Mouse (Mus musculus) frontal cortex, postnatal 14 days (tissue): ENCODE results near the gene Apex2.

Experiments
- DNase-seq, 2 experiments: peaks; one replicate each; pipeline ENCODE4 v3.0.0; 2022; ENCODE audit warnings: low spot score in 2 of 2

The Apex2 gene

DNA sequence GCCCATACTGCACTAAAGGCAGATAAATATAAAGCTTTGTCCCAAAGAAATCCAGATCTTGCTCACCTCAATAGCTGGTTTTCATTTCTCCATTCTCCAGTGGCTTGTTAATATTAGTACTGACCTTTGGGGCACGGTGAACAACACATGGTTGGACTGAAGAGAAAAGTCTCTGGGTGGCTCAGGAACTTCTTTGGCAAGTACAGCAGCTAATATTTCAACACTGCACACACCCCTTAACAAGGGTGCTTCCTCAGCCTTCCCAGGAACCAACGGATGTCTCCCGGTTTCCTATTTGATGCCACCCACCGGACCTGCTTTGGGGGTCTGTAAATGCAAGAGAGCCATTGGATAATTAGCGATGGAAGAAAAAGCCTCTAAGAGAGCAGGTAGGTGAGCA lies at the start of gene Apex2:
Apex2 (minus strand) TSS at position 173 of the 400 bp plus-strand sequence.
- no peak for DNase-seq

DNA sequence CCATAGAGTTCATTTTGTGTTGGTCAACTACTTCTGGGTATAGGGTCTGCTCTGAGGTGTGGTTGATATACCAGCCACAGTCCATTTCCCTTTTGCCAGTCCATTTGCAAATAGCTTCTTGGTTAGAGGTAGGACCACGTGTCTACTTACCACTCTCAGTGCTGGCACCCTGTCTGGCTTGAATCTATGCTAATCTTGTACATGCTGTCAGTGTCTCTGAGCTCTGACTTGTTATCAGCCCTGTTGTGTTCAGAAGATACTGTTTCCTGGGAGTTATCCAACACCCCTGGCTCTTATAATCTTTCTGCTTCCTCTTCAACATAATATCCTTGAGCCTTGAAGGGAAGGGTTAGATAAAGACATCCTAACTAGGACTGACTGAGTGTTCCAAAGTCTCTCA lies 46.8 kb upstream of the Apex2 start:
- no peak for DNase-seq

DNA sequence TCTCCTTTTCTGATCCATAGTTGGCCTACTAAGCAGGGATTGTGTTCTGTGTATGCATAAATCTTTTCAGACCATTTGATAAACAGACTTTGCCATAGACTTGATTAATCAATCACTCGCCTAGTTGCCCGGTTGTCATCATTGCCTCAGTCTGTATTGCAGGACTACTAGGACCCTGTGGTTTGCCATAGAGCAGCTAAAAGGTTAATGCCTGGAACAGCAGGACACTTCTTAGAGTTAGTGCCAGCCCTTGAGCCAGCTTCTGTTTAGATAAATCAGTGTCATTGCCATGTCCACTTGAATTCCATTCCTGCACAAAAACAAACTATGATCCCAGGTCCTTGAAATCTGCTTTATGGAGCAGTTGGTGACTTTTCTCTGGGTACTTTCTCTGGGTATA lies 9.2 kb upstream of the Apex2 start:
- DNase-seq: no peak

DNA sequence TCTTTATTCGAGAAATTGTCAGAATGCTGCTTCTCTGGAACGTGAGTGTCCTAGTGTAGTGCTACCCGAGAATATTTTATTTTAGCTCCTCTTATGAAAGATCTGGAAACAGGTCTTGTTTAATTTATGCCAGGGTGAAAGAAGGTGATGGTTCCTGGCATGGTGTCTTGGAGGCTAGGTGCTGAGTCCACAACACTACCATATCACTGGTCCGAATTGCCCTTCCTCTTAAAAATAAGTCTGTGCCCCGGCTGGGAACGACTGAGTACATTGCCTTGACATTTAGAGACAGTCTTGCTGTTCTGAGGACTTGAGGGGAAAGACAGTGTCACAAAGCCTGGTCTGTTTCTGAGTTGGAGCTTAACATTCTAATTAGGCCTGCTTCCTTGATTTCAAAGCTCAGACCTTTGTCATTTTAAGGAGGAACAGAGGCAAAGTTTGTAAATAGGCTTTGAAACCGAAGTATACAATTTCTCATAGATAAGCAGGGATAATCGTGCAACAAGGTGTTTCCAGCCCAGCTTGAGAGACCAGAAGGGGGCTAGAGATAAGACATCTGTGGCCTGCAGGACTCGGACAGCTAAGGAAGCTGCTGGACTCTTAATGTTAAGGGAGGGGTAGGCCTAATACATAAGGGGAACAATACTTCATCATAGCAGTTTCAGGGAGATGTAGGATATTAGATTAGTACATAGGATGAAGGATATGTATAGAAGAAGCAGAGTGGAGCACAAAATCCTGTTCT lies 5.5 kb upstream of the Apex2 start:
- DNase-seq: no peak

DNA sequence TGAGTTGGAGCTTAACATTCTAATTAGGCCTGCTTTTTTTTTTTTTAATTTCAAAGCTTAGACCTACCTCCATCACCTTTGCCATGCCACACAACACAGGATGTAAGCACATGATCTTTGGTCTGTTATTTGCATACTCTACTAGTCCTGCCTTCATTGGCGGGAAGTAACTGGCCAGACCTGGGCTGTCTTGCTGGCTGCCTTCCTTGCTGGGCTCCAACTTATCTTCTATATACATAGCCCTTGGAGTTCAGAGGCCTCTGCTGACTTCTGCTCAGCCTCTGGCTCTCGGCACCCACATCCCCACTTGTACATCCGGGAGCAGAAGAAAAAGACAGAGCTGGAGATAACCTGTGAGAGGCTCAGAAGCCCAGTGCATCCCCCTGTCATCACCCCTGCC lies 4.5 kb upstream of the Apex2 start:
- DNase-seq: no peak

DNA sequence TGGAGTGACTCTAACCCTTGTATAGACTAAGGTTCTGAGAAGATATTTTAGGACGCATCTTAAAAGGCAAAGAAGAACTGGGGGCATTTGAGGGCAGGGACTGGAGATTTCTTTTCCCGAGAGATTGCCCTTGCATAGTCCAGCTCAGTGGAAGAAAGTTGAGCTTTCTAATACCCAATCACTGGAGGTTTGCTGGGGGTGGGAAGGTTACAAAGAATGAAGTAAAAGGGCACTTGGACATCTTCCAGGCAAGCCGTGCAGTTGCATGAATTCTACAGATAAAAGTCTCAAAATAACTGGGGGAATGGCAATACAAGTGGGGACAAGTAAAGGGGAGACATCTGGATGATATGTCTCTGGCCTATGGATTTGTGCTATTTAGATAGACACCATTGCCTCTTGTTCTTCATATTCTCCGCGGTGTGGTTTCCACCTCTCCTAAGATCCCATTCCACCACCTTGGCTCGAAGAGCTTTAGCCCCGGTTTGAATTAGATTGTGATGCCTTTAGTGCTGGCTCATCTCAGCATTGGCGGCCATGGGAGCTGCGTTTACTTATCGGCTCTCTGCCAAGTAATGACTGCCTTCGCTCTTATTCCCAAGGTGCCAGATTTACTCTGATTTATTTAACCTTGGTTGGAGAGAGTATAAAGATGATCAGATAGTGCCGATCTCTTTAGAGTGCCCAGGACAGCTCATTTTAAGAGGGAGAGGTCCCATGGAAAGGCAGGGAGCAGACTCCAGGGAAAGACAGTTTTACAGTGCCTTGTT lies 3.8 kb upstream of the Apex2 start:
- no peak for DNase-seq

DNA sequence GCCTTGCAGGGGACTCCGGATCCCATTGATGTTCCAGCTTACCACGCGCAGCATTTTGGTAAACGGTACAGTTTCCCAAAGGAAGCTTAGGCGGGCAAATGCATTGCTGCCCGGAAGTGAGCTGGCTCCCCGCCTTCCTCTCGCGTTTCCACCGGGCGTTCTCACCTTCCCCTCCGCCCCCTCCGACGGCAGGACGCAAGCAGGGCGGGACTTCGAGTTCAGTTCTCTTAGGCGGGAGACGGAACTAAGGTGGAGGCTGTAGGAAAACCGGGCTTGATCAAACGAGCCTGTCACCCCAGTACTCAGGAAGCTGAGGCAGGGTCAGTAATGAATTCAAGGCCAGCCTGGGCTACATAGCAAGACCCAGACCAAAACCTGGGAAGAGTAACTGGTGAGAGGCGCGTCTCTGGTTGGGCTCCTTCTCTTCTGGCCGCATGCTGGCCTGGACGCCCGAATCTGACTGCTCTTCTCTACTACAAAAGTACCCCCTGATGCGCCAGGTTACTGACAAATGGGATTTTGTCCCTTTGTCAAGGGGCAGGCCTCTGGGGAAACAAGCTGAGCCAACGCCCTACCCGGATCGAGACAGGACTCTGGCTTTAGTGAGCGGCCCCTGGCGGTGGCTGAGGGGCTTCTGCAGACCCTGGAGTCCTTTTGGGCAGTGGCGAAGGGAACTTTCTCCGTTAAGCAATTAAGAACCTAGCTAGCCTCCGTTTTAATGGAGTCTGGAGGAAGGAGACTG lies 1.5 kb downstream of the Apex2 start, which contains the start of gene Pfkfb1:
Pfkfb1 (plus strand) TSS at position 207 of the 742 bp plus-strand sequence.
- DNase-seq: peak; percentile 56 to 59

DNA sequence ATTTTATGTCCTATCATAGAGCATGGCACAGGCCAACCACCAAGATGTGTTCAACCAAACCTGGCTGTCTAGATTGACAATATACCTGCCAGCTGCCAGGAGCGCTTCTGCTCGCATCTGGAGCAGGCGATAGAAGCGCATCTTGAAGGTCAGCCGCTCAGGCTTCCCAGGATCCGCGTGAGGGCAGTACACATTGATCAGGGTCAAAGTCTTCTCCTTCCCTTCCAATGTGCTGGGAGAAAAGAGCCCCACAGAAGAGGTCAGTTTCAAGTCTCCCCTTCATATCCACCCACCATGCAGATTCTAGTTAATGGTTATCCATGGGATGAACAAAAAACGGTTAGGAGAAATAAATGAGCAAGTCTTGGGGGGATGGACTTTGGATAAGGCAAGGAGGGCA lies 4.6 kb downstream of the Apex2 start:
- DNase-seq: no peak

DNA sequence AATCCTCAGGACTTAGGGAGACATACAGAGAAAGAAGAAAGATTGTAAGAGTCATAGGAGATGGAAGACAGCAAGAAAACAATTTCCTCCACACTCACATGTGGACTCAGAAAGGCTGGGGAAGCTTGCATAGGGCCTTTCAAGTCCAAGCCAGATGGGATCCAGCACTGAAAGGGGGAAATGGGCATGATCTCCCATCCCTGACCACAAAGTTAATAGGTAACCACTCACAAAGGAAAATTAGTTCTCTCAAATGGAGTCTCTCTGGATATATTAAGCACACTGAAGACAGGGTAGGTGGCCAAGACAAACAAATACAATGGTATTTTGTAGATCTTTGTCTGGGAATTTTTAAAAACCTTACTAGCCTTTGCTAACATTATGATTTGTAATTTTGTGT lies 7.7 kb downstream of the Apex2 start:
- DNase-seq: no peak

DNA sequence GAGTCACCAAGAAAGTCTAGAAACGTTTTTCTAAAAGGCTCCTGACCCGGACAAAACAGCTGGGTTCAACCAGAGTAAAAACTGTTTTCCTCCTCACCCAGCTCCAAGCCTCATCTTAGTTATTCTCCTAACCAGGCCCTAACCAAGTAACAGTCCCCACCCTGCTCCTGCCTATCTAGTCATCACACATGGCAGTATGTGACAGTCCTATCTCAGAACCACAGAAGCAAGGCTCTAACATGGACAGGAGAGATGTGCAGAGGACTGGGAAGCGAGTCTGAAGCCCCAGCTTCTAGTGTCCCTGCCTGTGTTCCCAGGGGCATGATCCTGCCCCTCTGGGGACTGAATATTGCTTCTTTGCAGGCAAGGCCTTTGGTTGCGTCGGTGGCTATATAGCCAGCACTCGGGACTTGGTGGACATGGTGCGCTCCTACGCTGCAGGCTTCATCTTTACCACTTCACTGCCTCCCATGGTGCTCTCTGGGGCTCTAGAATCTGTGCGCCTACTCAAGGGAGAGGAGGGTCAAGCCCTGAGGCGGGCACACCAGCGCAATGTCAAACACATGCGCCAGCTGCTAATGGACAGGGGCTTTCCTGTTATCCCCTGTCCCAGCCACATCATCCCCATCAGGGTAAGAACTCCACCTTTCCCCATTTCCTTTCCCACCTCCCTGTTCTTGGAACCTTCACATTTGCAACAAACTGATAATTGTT lies 24.9 kb downstream of the Apex2 start:
- DNase-seq: no peak

DNA sequence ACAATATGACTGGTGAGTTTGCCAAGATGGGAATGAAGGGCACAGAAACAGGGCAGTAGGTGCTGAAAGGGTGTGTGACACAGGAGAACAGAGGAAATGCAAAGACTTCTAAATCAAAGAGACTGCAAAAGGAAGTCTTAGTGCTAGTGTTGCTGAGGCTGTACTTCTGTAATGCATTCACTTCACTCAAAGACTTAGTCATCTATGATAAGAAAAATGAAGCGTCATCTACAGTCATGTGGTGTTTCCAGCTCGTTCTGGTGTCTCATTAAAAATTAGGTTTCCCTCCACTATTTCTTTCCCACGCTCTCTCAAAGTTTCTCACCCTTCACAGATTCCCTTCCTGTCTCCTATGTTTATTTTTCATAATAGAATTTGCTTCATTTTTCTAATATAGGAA lies 35.6 kb downstream of the Apex2 start:
- no peak for DNase-seq

DNA sequence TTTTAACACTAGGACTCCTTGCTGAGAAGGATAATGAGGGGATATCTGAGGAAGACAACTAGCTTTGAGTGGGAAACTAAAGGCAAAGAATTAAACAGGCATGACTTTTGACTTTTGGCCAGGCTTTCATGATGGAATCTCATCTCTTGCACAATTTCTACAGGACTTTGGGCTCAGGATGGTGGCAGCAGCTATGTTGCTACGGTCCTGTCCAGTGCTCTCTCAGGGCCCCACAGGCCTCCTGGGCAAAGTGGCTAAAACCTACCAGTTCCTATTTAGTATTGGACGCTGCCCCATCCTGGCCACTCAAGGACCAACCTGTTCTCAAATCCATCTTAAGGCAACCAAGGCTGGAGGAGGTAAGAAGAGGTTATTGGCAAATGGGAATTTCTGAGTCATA lies 37.7 kb downstream of the Apex2 start:
- no peak for DNase-seq

DNA sequence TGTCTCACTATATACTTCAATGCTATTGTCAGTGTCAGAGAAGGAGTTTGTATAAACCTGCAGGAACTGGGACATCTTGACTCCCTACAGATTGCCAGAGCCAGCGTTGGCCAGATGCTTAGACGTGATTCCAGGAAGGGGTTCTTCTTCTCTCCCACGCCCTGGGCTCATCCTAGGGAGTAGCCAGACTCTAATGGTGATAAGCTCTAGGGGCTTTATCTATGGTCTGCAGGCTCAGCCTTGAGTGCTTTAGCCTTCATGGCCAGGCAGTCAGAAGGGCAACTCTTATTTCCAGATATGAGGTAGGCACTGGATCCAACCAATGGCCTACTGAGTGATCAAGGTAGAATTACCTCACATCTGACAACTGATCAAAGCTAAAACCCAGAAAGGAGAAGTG lies 40.0 kb downstream of the Apex2 start:
- no peak for DNase-seq

DNA sequence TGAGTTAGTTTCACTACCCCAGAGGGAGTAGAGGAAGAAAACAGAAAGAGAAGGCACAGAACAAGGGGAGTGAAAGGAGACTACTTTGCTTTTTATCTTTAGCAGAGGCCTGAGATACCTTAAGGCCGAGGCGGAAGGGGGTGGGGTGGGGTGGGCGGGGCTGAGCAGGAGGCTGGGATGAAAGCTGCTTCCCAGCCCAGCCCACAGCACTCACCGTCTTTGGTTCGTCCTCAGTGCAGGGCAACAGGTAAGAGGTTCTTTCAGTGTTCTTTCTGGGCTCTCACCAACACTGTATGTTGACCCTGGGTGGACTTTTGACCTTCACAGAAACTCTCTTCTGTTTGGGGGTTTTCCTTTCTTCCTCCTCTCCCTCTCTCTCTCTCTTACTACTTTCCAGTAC lies 42.4 kb downstream of the Apex2 start, which contains the start of gene Alas2:
Alas2 (plus strand) TSS at position 137 of the 400 bp plus-strand sequence.
- no peak for DNase-seq

DNA sequence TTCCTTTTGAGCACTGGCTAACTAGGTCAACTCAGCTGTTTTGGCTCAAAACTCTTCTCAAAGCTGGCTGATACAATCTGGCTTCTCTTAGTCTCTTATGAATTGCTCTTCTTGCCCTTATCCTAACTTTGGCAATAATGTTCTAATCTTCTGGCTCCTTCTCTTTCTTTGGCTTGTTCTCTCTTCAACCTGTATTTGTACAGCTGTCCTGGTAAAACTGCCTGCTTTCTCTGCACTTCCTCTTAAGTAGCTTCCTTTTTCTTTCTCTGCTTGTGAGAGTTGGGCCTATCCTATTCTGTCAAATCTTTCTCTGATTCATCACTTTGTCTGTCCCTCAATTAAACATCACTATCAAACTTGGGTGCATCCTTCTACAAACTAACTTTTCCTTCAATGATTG lies 48.0 kb downstream of the Apex2 start:
- DNase-seq: no peak

DNA sequence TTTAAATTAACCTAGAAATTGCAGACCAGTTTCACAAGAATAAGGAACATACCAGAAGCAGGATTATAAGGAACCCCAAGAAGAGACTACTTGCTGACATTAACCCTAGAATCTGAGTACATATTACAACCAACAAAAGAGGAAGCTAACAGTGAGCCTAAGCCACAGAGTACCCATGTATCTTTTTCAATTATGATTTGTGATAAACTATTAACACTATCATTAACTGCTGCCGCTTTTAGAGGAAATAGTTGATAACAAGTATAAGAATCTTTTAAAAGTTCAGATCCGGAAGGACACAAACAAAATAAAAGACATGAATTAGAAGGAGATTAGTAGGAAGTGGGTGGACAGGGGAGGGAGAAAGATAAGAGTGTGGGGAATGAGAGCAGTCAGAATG lies 49.6 kb downstream of the Apex2 start:
- no peak for DNase-seq

DNA sequence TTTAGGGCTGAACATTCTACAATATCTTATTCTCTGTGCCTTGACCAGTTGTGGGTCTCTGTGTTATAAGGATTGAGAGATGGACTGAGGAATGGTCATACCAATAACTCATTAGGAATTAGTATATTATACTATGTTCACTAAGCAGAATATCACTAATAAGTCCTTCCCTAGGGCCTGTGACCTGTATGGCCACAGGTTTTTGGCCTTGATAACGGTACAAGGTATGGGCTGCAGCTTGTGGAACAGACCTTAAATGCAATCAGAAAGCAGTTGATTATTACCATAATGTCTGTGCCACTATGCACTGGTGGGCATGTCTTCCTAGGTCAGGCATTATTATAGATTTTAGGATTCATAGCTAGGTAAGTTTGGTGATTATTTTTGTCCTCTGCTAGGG lies 73.2 kb downstream of the Apex2 start:
- no peak for DNase-seq

DNA sequence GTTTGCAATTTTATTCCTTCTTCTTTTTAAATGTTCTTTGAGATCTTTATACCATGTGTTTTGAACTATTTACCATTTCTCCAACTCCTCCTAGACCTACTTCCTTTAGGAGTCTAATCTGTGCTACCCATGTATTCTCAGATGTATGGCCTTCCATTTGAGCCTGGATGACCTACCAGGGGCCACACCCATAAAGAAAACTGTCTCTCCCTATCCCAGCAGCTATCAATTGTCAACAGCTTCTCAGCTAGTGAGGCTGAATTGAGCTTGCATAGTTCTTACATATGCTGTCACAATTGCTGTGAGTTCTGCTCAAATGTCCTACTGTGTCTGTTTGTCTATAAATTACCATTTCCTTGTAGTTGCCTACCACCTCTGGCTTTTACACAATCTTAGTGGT lies 73.7 kb downstream of the Apex2 start:
- no peak for DNase-seq

DNA sequence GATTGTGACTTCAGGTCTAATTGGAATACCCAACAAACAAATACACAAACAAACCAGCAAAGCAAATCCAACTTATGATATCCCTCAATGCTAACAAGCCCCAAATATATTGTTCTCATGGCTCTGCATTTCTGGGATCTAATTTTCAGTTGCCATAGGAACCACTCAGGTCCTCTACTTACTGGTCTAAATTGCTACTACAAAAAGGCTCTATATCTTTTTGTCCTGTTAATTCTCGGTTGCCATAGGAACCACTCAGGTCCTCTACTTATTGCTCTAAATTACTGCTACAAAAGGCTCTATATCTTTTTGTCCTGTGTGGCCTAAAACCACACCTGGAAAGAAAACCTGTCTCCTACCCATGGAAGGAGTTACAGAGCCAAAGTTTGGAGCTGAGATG lies 75.5 kb downstream of the Apex2 start:
- no peak for DNase-seq

DNA sequence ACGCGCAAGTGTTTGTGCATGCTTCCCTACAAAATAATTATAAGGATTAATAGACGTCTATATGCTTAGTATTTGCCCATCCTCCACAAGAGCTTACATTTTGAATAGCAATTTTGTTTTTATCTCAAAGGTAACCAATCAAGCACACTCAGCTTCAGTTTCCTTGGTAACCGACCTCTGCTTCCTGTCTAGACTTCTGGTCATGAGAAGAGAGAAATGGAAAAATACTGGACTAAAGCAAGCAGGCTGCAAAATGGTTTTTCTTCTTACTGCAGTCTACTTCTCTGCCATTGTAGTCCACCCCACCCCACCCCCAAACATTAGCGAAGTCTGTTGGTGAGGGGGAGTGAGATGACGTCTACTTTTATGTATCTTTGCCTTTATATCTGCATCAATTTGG lies 78.4 kb downstream of the Apex2 start:
- no peak for DNase-seq

DNA sequence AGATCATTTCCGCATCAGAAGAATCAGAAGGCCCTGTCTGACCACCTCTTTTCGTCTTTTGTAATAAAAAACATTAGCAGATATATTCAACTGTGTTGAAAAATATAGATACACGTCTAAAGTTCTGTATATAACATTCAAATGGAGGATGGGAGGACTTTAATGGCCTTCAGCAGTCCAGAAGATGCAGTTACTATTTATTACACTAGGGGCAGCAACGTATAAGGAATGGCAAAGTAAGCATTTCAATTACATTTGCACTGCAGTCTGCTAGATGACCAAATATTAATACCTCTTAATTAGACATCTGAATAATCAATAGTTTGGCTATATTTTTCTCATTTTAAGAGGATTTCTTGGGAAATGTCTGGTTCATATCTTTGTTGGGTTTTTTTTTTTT lies 79.0 kb downstream of the Apex2 start:
- no peak for DNase-seq

DNA sequence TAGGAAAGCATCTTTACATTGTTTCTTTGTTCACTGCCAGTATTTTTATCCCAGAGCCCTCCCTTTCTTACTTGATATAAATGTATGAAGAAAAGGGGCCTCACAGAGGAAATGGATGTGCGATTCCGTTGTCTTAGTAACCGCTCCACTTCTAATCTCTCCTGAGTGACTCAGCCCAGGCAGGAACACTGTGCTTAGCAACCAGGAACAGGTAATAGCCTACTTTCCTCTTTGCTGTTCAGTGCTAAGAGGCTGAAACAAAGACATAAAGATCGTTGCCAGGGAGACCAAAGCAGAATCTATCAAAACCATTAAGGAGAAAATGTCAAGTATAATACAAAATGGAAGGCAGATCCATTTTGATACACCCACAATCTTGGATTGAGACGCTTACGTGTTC lies 81.0 kb downstream of the Apex2 start:
- no peak for DNase-seq
